Mouse (Mus musculus) MEL (cell line): ENCODE data around the gene Prorsd1. TPM values are rescaled to one million over a fixed set of nuclear protein-coding genes. Genes with fewer than 3 reads are reported as not detected.
"Not testable (repeated sequence)": the region's sequence is repeated elsewhere in the genome, so short reads cannot be mapped to it uniquely, and the experiment has no call there.

Source experiments
- DNase-seq: peaks from one replicate; pipeline ENCODE4 v3.0.0; 2011; ENCODE audit warnings: low read depth, low spot score
- H3K27ac ChIP-seq: 2 replicates; pipeline ENCODE4 v1.5.1; 2012; ENCODE audit warnings: low read depth, mild to moderate bottlenecking, control low read depth, low read length, moderate library complexity; ENCODE audit not compliant: control insufficient read depth
- H3K27me3 ChIP-seq, 2 experiments: fragments of 150-350 bp in 1 of 2; sonication (generic) in 1 of 2; 2 replicates each; pipeline ENCODE4 v1.6.1; 2012; ENCODE audit warnings: low read length in 2 of 2, mild to moderate bottlenecking in 2 of 2, improper control_type of control experiment in 1 of 2, moderate library complexity in 1 of 2; ENCODE audit not compliant: insufficient read depth in 2 of 2, control insufficient read depth in 1 of 2
- H3K36me3 ChIP-seq, 2 experiments: 2 replicates each; pipeline ENCODE4 v1.6.1; 2012 to 2014; ENCODE audit warnings: low read length in 2 of 2, improper control_type of control experiment in 1 of 2, inconsistent platforms in 1 of 2, mild to moderate bottlenecking in 1 of 2; ENCODE audit not compliant: insufficient read depth in 2 of 2, control insufficient read depth in 1 of 2
- H3K4me1 ChIP-seq, 2 experiments: fragments of 150-350 bp in 1 of 2; sonication (generic) in 1 of 2; 2 replicates each; pipeline ENCODE4 v1.6.1; 2012; ENCODE audit warnings: low read length in 2 of 2, improper control_type of control experiment in 1 of 2, mild to moderate bottlenecking in 1 of 2; ENCODE audit not compliant: insufficient read depth in 2 of 2, control insufficient read depth in 1 of 2
- H3K4me3 ChIP-seq, 2 experiments: fragments of 150-350 bp in 1 of 2; sonication (generic) in 1 of 2; 2 replicates each; pipeline ENCODE4 v1.5.1; 2012; ENCODE audit warnings: low read depth in 2 of 2, low read length in 2 of 2, mild to moderate bottlenecking in 2 of 2, moderate library complexity in 2 of 2, control low read depth in 1 of 2, improper control_type of control experiment in 1 of 2; ENCODE audit not compliant: control insufficient read depth in 1 of 2, insufficient read depth in 1 of 2
- H3K79me2 ChIP-seq: 2 replicates; pipeline ENCODE4 v1.6.1; 2012; ENCODE audit warnings: mild to moderate bottlenecking, low read length, moderate library complexity; ENCODE audit not compliant: control insufficient read depth, poor library complexity, insufficient read depth
- H3K9ac ChIP-seq: 2 replicates; pipeline ENCODE4 v1.6.1; 2012; ENCODE audit warnings: low read depth, mild to moderate bottlenecking, control low read depth, low read length, moderate library complexity; ENCODE audit not compliant: control insufficient read depth, poor library complexity, severe bottlenecking
- H3K9me3 ChIP-seq: fragments of 150-350 bp; sonication (generic); replicated peaks from 2 replicates; pipeline ENCODE4 v1.6.1; 2012; ENCODE audit warnings: mild to moderate bottlenecking, low read length, improper control_type of control experiment, moderate library complexity; ENCODE audit not compliant: insufficient read depth
- CHD1 ChIP-seq: IDR thresholded peaks from 2 replicates; pipeline ENCODE4 v1.6.1; 2012; ENCODE audit warnings: low read depth, mild to moderate bottlenecking, inconsistent platforms, low read length, improper control_type of control experiment
- CHD2 ChIP-seq: IDR thresholded peaks from 2 replicates; pipeline ENCODE4 v1.6.1; 2011; ENCODE audit warnings: low read length, improper control_type of control experiment
- EP300 ChIP-seq, 2 experiments: IDR thresholded peaks; 2 replicates each; pipeline ENCODE4 v1.6.1; 2011; ENCODE audit warnings: improper control_type of control experiment in 2 of 2, low read length in 2 of 2, low read depth in 1 of 2, mild to moderate bottlenecking in 1 of 2
- ETS1 ChIP-seq: IDR thresholded peaks from 2 replicates; pipeline ENCODE4 v1.6.1; 2012; ENCODE audit warnings: low read depth, mild to moderate bottlenecking, inconsistent platforms, low read length, improper control_type of control experiment, moderate library complexity
- KAT2A ChIP-seq: conservative IDR thresholded peaks from 2 replicates; pipeline ENCODE4 v1.6.1; 2012; ENCODE audit warnings: low read depth, low read length, improper control_type of control experiment, inconsistent platforms
- MAZ ChIP-seq: IDR thresholded peaks from 2 replicates; pipeline ENCODE4 v1.6.1; 2012; ENCODE audit warnings: low read depth, mild to moderate bottlenecking, inconsistent platforms, low read length, improper control_type of control experiment
- MYB ChIP-seq: IDR thresholded peaks from 2 replicates; pipeline ENCODE4 v1.6.1; 2011; ENCODE audit warnings: mild to moderate bottlenecking, low read depth, low read length, improper control_type of control experiment
- MYC ChIP-seq: IDR thresholded peaks from 2 replicates; pipeline ENCODE4 v1.6.1; 2011; ENCODE audit warnings: low read depth, mild to moderate bottlenecking, low read length, improper control_type of control experiment, moderate library complexity
- POLR2A ChIP-seq, 2 experiments: IDR thresholded peaks; 2 replicates each; pipeline ENCODE4 v1.6.1; 2011 to 2012; ENCODE audit warnings: low read length in 2 of 2, mild to moderate bottlenecking in 2 of 2, control low read depth in 1 of 2, improper control_type of control experiment in 1 of 2, low read depth in 1 of 2, moderate library complexity in 1 of 2; ENCODE audit not compliant: control insufficient read depth in 1 of 2, insufficient read depth in 1 of 2, poor library complexity in 1 of 2
- POLR2AphosphoS2 ChIP-seq: IDR thresholded peaks from 2 replicates; pipeline ENCODE4 v1.6.1; 2011; ENCODE audit warnings: low read length, improper control_type of control experiment
- RCOR1 ChIP-seq: IDR thresholded peaks from 2 replicates; pipeline ENCODE4 v1.6.1; 2012; ENCODE audit warnings: low read depth, mild to moderate bottlenecking, inconsistent platforms, low read length, improper control_type of control experiment
- TAL1 ChIP-seq: IDR thresholded peaks from 2 replicates; pipeline ENCODE4 v1.6.1; 2012; ENCODE audit warnings: mild to moderate bottlenecking, inconsistent platforms, low read length, moderate library complexity, mixed read lengths
- TBP ChIP-seq: IDR thresholded peaks from 2 replicates; pipeline ENCODE4 v1.8.0; 2011; ENCODE audit warnings: low read depth, low read length, improper control_type of control experiment
- USF1 ChIP-seq: IDR thresholded peaks from 2 replicates; pipeline ENCODE4 v1.6.1; 2014; ENCODE audit warnings: low read depth, mild to moderate bottlenecking, inconsistent platforms, low read length, improper control_type of control experiment, moderate library complexity
- ZKSCAN1 ChIP-seq: IDR thresholded peaks from 2 replicates; pipeline ENCODE4 v1.6.1; 2012; ENCODE audit warnings: low read depth, mild to moderate bottlenecking, inconsistent platforms, low read length, improper control_type of control experiment, moderate library complexity
- ZMIZ1 ChIP-seq: IDR thresholded peaks from 2 replicates; pipeline ENCODE4 v1.6.1; 2012; ENCODE audit warnings: low read depth, mild to moderate bottlenecking, inconsistent platforms, low read length, improper control_type of control experiment, moderate library complexity
- polyA plus RNA-seq, 2 experiments: library from polyadenylated mRNA; stranded (reverse) in 1 of 2; unstranded in 1 of 2; fragments of >175 nt in 1 of 2; fragments of >200 nt in 1 of 2; gene quantifications; 2 replicates each; pipeline versions ENCODE4 v1.2.1 to v1.2.4; 2012; ENCODE audit warnings: low replicate concordance in 2 of 2, low read depth in 1 of 2; ENCODE audit not compliant: insufficient read length in 2 of 2, insufficient read depth in 1 of 2, missing spikeins in 1 of 2
- total RNA-seq: library from RNA; depleted of rRNA; stranded (reverse); fragments of 300-350 nt; gene quantifications from 2 replicates; pipeline ENCODE4 v1.2.3, GENCODE M21; 2012

Prorsd1 gene
- total and polyA plus RNA-seq, 3 experiments, result 46.9 to 48.7 TPM; not detected in 1

GRCm38 (mm10) chr11:29546762-29547161, 31.9 kb upstream of the Prorsd1 start (continued):
- TF ChIP-seq KAT2A, result no peak
- TF ChIP-seq TAL1, result no peak
- TF ChIP-seq MAZ, result no peak
- TF ChIP-seq USF1, result no peak
- no peak for TF ChIP-seq TBP
- 0 out of 4 replicates have a peak, but pooled peaks of 1 of the 2 experiments have one; percentile 34 for TF ChIP-seq EP300 (IDR thresholded peaks at IDR 0.05; ENCODE audit: low read depth in 1 of 2, low read length in 2 of 2)
- 0 out of 2 replicates have a peak, but pooled peaks have one; percentile 24 for TF ChIP-seq ETS1
- no peak for TF ChIP-seq ZKSCAN1
- TF ChIP-seq, all 39 proteins: peak for 9

GRCm38 (mm10) chr11:29546297-29546696, 31.5 kb upstream of the Prorsd1 start:
- TF ChIP-seq POLR2A (IDR thresholded peaks at IDR 0.05; ENCODE audit: control insufficient read depth in 1 of 2, insufficient read depth in 1 of 2, low read depth in 1 of 2, low read length in 2 of 2, poor library complexity in 1 of 2) (peak in 1 of 2 experiments; percentile 69; a peak in 2 of 4 replicates), TBP (peak; percentile 47; the same call in 1 of the 2 replicates)
- TF ChIP-seq, all 39 proteins: peak for 2; not testable (repeated sequence) for 37
- peaks cover 27 to 33% of the 10 kb centered on the region in 2 experiments for H3K36me3 ChIP-seq
- H3K79me2 ChIP-seq, result peaks cover 26% of the 10 kb centered on the region
- peak overlapping the region; percentile 75 to 99 for H3K4me3 ChIP-seq
- not testable (repeated sequence) for H3K9me3 ChIP-seq, H3K27me3 ChIP-seq
- H3K4me1 ChIP-seq, result peaks cover 4 to 17% of the 10 kb centered on the region in 2 experiments
- H3K9ac ChIP-seq, result peak overlapping the region; percentile 97
- peak overlapping the region; percentile 95 for H3K27ac ChIP-seq
- DNase-seq, result peak; percentile 78

GRCm38 (mm10) chr11:29545150-29545752, 30.4 kb upstream of the Prorsd1 start:
- not testable (repeated sequence) for H3K9me3 ChIP-seq, H3K27me3 ChIP-seq, H3K4me3 ChIP-seq
- Histone ChIP-seq H3K36me3 (peaks cover 30 to 33% of the 10 kb centered on the region in 2 experiments), H3K79me2 (peaks cover 26% of the 10 kb centered on the region), H3K27ac (peak overlapping the region; percentile 24), H3K9ac (peak overlapping the region; percentile 97), H3K4me1 (peaks cover 4 to 17% of the 10 kb centered on the region in 2 experiments)
- TF ChIP-seq MYB, result 0 out of 2 replicates have a peak, but pooled peaks have one; percentile 16
- peak; percentile 71 for TF ChIP-seq CHD1
- TF ChIP-seq POLR2A (IDR thresholded peaks at IDR 0.05; ENCODE audit: control insufficient read depth in 1 of 2, insufficient read depth in 1 of 2, low read depth in 1 of 2, low read length in 2 of 2, poor library complexity in 1 of 2), result peak in 1 of 2 experiments; percentile 59; a peak in 1 of 4 replicates
- 0 out of 2 replicates have a peak, but pooled peaks have one; percentile 7 for TF ChIP-seq CHD2
- TF ChIP-seq POLR2AphosphoS2, result peak; percentile 43
- 0 out of 2 replicates have a peak, but pooled peaks have one; percentile 8 for TF ChIP-seq RCOR1
- peak; percentile 88 for TF ChIP-seq ZMIZ1
- TF ChIP-seq MYC, result 0 out of 2 replicates have a peak, but pooled peaks have one; percentile 11
- DNase-seq, result peak; percentile 46
